Mouse (Mus musculus) layer of hippocampus, adult 6 months (tissue): ENCODE measurements around the gene Edf1. TPM values are rescaled to one million over a fixed set of nuclear protein-coding genes. Genes with fewer than 3 reads are reported as not detected.

Source experiments
- long read RNA-seq, 2 experiments: library from polyadenylated mRNA; unstranded; transcript quantifications; one replicate each; pipeline ENCODE4 v2.0.0; 2019 to 2020
- polyA plus RNA-seq: library from polyadenylated mRNA; unstranded; fragments of <200 nt; fragmentation: Nextera tagmentation; gene quantifications from 2 replicates; pipeline ENCODE4 v1.2.3, GENCODE M21; 2021

The Edf1 gene
- polyA plus RNA-seq = 801 and 843 TPM in 2 replicates
- long read RNA-seq, experiment 1, transcript Edf1-201 (5 exons, 722 nt) = major isoform, 383 of 428 reads
- long read RNA-seq, experiment 1, transcript Edf1-205 (4 exons, 765 nt) = minor isoform, 9 of 428 reads
- long read RNA-seq, experiment 1, partial matches to known transcripts = 5 of 428 reads
- long read RNA-seq, experiment 1, other reads (novel, unspliced or antisense) = 29 of 428 reads
- long read RNA-seq, experiment 2, transcript Edf1-205 (4 exons, 765 nt) = minor isoform, 9 of 82 reads
- long read RNA-seq, experiment 2, transcript Edf1-201 (5 exons, 722 nt) = major isoform, 63 of 82 reads
- long read RNA-seq, experiment 2, partial matches to known transcripts = 0 of 82 reads
- long read RNA-seq, experiment 2, other reads (novel, unspliced or antisense) = 7 of 82 reads

GRCm38 (mm10) chr2:25557221-25557963 is at the start of gene Edf1:
Edf1 (plus strand) TSS chr2:25557847.

DNA sequence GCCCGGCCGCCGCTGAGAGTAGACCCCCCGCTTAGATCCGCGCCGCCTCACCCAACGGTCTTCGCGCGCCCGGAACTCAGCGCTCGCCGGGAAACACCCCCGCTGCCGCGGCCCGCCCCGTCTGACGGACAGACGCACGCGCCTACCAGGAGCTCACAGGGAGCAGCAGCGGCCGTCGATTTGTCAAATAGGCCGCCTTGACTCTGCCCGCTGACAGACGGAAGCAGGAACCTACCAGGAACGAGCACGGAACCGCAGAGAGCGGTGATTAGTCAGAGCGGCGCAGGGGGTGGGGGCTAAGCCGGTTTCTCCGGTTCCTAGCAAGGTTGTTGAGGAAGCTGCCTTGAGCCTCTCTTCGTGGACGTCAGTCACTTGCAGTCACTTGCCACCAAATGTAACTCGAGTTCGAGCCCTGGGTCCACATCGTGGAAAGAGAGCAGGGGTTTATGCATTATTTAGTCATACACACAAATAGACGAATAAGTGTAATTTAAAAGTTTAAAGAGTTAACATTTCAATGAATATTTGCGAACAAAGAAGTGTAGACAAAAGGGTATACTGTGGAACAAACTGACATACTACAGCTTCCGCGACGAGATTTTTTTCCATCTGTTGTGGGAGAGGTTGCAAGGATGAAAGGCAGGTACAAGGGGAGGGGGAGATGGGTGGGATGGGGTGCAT is 10.7 kb upstream of the Edf1 start, which contains the start of gene Traf2:
Gene Traf2 (minus strand): TSS at position 130 of the 681 bp plus-strand sequence.

GRCm38 (mm10) chr2:25574579-25575431 is 17.2 kb downstream of the Edf1 start, which contains the start of the genes Mamdc4 and Phpt1:
Mamdc4 (minus strand) TSS chr2:25574845.
Phpt1 (minus strand) TSS chr2:25575224.

GRCm38 (mm10) chr2:25581294-25581864 is 23.7 kb downstream of the Edf1 start, which contains the start of gene Ajm1:
Ajm1 (minus strand) TSS chr2:25581757.

DNA sequence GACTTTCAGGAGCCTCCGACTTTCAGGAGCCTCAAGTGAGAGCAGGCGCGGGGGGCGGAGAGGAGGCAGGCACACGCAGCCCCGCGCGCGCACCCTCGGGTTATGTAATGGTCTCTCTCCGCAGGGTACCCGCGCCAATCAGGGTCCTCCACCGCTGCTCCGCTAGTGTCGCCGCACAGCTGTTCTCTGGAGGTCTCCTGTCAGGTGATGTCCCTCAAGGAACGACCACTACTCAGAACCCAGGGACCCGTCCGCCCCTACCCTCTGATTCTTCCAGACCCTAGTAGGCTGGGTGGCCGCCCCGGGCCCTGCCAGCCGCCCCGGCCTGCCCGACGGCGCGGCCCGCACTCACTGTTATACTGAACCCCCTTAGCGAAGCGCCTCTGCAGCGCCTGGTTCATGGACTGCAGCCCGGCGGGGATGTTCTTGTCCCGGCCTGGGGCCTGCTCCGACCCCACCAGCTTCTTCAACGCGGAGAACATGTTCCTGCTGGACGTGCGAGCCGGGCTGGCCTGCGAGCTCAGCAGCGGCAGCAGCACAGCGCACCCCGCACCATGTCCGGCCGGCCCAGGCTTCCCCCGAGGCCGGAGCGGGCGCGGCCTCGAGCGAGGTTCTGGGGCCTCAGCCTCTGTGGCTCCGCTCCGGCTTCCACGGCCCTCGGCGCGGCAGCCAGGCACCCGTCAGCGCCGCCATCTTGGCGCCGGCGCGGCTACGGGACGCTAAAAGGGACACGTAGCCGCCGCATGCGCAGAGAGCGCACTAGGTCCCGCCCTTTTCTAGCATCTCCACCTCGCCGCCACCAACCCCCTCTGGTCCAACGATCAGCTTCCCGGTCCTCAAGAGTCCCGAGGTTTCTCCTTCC is 50.3 kb downstream of the Edf1 start, which contains the start of gene Rabl6:
Gene Rabl6 (minus strand): TSS at position 761 of the 862 bp plus-strand sequence.

Other genes starting within 250 kb of the Edf1 start
- 101 and 125 TPM in 2 replicates for gene Grin1, start 238.7 kb upstream of the Edf1 start, polyA plus RNA-seq
- gene Man1b1, start 225.5 kb upstream of the Edf1 start, polyA plus RNA-seq = 13.0 and 18.8 TPM in 2 replicates
- gene Dpp7, start 201.5 kb upstream of the Edf1 start, polyA plus RNA-seq = 17.5 and 27.1 TPM in 2 replicates
- 26.0 and 26.4 TPM in 2 replicates for gene Uap1l1, start 192.2 kb upstream of the Edf1 start, polyA plus RNA-seq
- 2.3 and 2.4 TPM in 2 replicates for gene Sapcd2, start 185.5 kb upstream of the Edf1 start, polyA plus RNA-seq
- gene Entpd2, start 162.0 kb upstream of the Edf1 start, polyA plus RNA-seq = 21.4 and 46.8 TPM in 2 replicates
- gene Npdc1, start 158.5 kb upstream of the Edf1 start, polyA plus RNA-seq = 292 and 359 TPM in 2 replicates
- 0.06 and 0.20 TPM in 2 replicates for gene Fut7, start 134.6 kb upstream of the Edf1 start, polyA plus RNA-seq
- gene Abca2, start 129.1 kb upstream of the Edf1 start, polyA plus RNA-seq = 33.0 and 34.1 TPM in 2 replicates
- 0.70 and 9.1 TPM in 2 replicates for gene Clic3, start 101.0 kb upstream of the Edf1 start, polyA plus RNA-seq
- 111 and 116 TPM in 2 replicates for gene Paxx, start 96.8 kb upstream of the Edf1 start, polyA plus RNA-seq
- 2,394 and 5,724 TPM in 2 replicates for gene Ptgds, start 87.8 kb upstream of the Edf1 start, polyA plus RNA-seq
- not detected in 2 replicates for gene Lcn12, start 63.9 kb upstream of the Edf1 start, polyA plus RNA-seq
- 124 and 134 TPM in 2 replicates for gene Fbxw5, start 57.1 kb upstream of the Edf1 start, polyA plus RNA-seq
- gene C8g, start 56.1 kb upstream of the Edf1 start, polyA plus RNA-seq = 1.8 and 2.0 TPM in 2 replicates
- gene Traf2, start 10.9 kb upstream of the Edf1 start, polyA plus RNA-seq = 9.9 and 10.3 TPM in 2 replicates
- gene Mamdc4, start 17.0 kb downstream of the Edf1 start, polyA plus RNA-seq = 25.8 and 27.1 TPM in 2 replicates
- gene Phpt1, start 17.4 kb downstream of the Edf1 start, polyA plus RNA-seq = 151 and 165 TPM in 2 replicates
- 13.5 and 18.7 TPM in 2 replicates for gene Ajm1, start 23.9 kb downstream of the Edf1 start, polyA plus RNA-seq
- gene Rabl6, start 50.7 kb downstream of the Edf1 start, polyA plus RNA-seq = 58.2 and 69.1 TPM in 2 replicates
- gene Ccdc183, start 59.8 kb downstream of the Edf1 start, polyA plus RNA-seq = 0.83 and 1.1 TPM in 2 replicates
- 44.7 and 48.2 TPM in 2 replicates for gene Tmem141, start 64.2 kb downstream of the Edf1 start, polyA plus RNA-seq
- gene Fcna, start 70.2 kb downstream of the Edf1 start, polyA plus RNA-seq = 0.33 and 0.40 TPM in 2 replicates
- not detected in 2 replicates for gene Lcn8, start 95.3 kb downstream of the Edf1 start, polyA plus RNA-seq
- not detected in 2 replicates for gene Lcn5, start 100.1 kb downstream of the Edf1 start, polyA plus RNA-seq
- gene Lcn6, start 118.9 kb downstream of the Edf1 start, polyA plus RNA-seq = not detected in 2 replicates
- gene Lcn10, start 124.9 kb downstream of the Edf1 start, polyA plus RNA-seq = not detected in 2 replicates
- not detected in 2 replicates for gene Obp2a, start 142.2 kb downstream of the Edf1 start, polyA plus RNA-seq
- 212 and 245 TPM in 2 replicates for gene Bmyc, start 148.9 kb downstream of the Edf1 start, polyA plus RNA-seq
- gene Obp2b, start 179.2 kb downstream of the Edf1 start, polyA plus RNA-seq = not detected in 2 replicates
- gene Lcn3, start 207.7 kb downstream of the Edf1 start, polyA plus RNA-seq = not detected in 2 replicates
- gene Lcn11, start 219.2 kb downstream of the Edf1 start, polyA plus RNA-seq = not detected in 2 replicates
- not detected in 2 replicates for gene Gm13539, start 224.4 kb downstream of the Edf1 start, polyA plus RNA-seq